Mouse (Mus musculus) E14TG2a.4 (cell line): ENCODE data around the gene Clic4.

Experiments
- H3K27me3 ChIP-seq: 2 replicates; pipeline ENCODE4 v1.6.1; 2014; ENCODE audit warnings: low read length, control low read depth; ENCODE audit not compliant: insufficient read depth
- H3K36me3 ChIP-seq: 2 replicates; pipeline ENCODE4 v1.6.1; 2014; ENCODE audit warnings: low read length, control low read depth; ENCODE audit not compliant: insufficient read depth
- H3K4me1 ChIP-seq: replicated peaks from 2 replicates; pipeline ENCODE4 v1.6.1; 2014; ENCODE audit warnings: low read depth, low read length, control low read depth
- H3K4me3 ChIP-seq: replicated peaks from 2 replicates; pipeline ENCODE4 v1.5.1; 2014; ENCODE audit warnings: mild to moderate bottlenecking, low read length
- H3K9me3 ChIP-seq: 2 replicates; pipeline ENCODE4 v1.6.1; 2014; ENCODE audit warnings: low read length, control low read depth
- CTCF ChIP-seq: conservative IDR thresholded peaks from 2 replicates; pipeline ENCODE4 v1.5.1; 2014; ENCODE audit warnings: low read length
- NANOG ChIP-seq: IDR thresholded peaks from 2 replicates; pipeline ENCODE4 v1.6.1; 2014; ENCODE audit warnings: borderline replicate concordance, low read length, mixed read lengths
- POU5F1 ChIP-seq: IDR thresholded peaks from 2 replicates; pipeline ENCODE4 v1.6.1; 2014; ENCODE audit warnings: low read length, borderline replicate concordance

The Clic4 gene

GRCm38 (mm10) chr4:135246866-135247756, 25.5 kb downstream of the Clic4 start:
- TF ChIP-seq NANOG (no peak), POU5F1 (no peak), CTCF (no peak)
- Histone ChIP-seq H3K4me1 (peaks cover 95% of the 10 kb centered on the region), H3K36me3 (peaks cover 14% of the 10 kb centered on the region), H3K27me3 (no peaks in the 10 kb centered on the region), H3K9me3 (no peaks in the 10 kb centered on the region), H3K4me3 (peak overlapping the region; percentile 13)

GRCm38 (mm10) chr4:135246444-135246843, 26.2 kb downstream of the Clic4 start:
- H3K27me3 ChIP-seq, result no peaks in the 10 kb centered on the region

GRCm38 (mm10) chr4:135245841-135246240, 26.8 kb downstream of the Clic4 start:
- Histone ChIP-seq H3K4me1 (peaks cover 97% of the 10 kb centered on the region), H3K4me3 (peak overlapping the region; percentile 33; the same call in 1 of the 2 replicates), H3K27me3 (no peaks in the 10 kb centered on the region), H3K36me3 (peaks cover 14% of the 10 kb centered on the region), H3K9me3 (no peaks in the 10 kb centered on the region)
- no peak for TF ChIP-seq CTCF
- TF ChIP-seq POU5F1, result no peak
- no peak for TF ChIP-seq NANOG

More at GRCm38 (mm10) chr4:135246444-135246843, 26.2 kb downstream of the Clic4 start:
- TF ChIP-seq POU5F1, result no peak
- no peak for TF ChIP-seq CTCF
- no peak for TF ChIP-seq NANOG
- peaks cover 97% of the 10 kb centered on the region for H3K4me1 ChIP-seq
- no peak overlapping the region for H3K4me3 ChIP-seq
- H3K9me3 ChIP-seq, result no peaks in the 10 kb centered on the region
- H3K36me3 ChIP-seq, result peaks cover 14% of the 10 kb centered on the region

DNA sequence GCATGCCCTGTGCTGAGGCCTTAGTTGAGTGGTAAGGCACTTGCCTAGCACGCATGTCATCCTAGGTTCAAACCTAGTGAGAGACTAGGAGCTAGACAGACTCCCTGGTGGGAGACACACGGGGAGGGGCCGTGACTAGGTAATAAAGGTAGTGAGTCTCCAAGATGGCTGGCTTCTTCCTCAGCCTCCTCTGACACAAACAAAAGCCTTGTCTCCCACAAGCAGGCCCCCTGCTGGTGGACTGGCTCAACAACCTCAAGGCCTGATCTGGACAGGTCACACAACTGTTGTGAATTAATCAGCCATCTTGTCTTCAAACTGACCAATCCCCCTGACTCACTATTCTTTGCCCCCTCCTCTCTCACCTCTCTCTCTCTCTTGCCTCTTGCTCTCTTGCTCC, 28.3 kb downstream of the Clic4 start:
- no peaks in the 10 kb centered on the region for H3K9me3 ChIP-seq
- TF ChIP-seq CTCF, result peak; percentile 62
- no peak for TF ChIP-seq NANOG
- H3K36me3 ChIP-seq, result peaks cover 13% of the 10 kb centered on the region
- H3K4me1 ChIP-seq, result peaks cover 96% of the 10 kb centered on the region
- H3K27me3 ChIP-seq, result no peaks in the 10 kb centered on the region
- no peak overlapping the region for H3K4me3 ChIP-seq

GRCm38 (mm10) chr4:135242913-135243541, 29.6 kb downstream of the Clic4 start:
- H3K4me1 ChIP-seq, result peaks cover 97% of the 10 kb centered on the region
- no peaks in the 10 kb centered on the region for H3K9me3 ChIP-seq
- no peak overlapping the region for H3K4me3 ChIP-seq
- H3K27me3 ChIP-seq, result no peaks in the 10 kb centered on the region
- peaks cover 21% of the 10 kb centered on the region for H3K36me3 ChIP-seq
- no peak for TF ChIP-seq NANOG
- no peak for TF ChIP-seq POU5F1
- TF ChIP-seq CTCF, result no peak

- no peak overlapping the region for H3K4me3 ChIP-seq
- TF ChIP-seq CTCF (no peak), POU5F1 (no peak), NANOG (no peak)
- no peaks in the 10 kb centered on the region for H3K27me3 ChIP-seq
- peaks cover 97% of the 10 kb centered on the region for H3K4me1 ChIP-seq
- H3K9me3 ChIP-seq, result no peaks in the 10 kb centered on the region
- H3K36me3 ChIP-seq, result peaks cover 28% of the 10 kb centered on the region
These were observed 30.2 kb downstream of the Clic4 start for GRCm38 (mm10) chr4:135242383-135242782.

- Histone ChIP-seq H3K9me3 (no peaks in the 10 kb centered on the region), H3K4me3 (no peak overlapping the region), H3K27me3 (no peaks in the 10 kb centered on the region), H3K36me3 (peaks cover 35% of the 10 kb centered on the region), H3K4me1 (peaks cover 97% of the 10 kb centered on the region)
- TF ChIP-seq POU5F1, result no peak
- TF ChIP-seq NANOG, result no peak
- no peak for TF ChIP-seq CTCF
These were observed 30.9 kb downstream of the Clic4 start for GRCm38 (mm10) chr4:135241669-135242068.

GRCm38 (mm10) chr4:135241106-135241505, 31.5 kb downstream of the Clic4 start:
- TF ChIP-seq POU5F1 (no peak), NANOG (no peak), CTCF (no peak)
- Histone ChIP-seq H3K27me3 (no peaks in the 10 kb centered on the region), H3K36me3 (peaks cover 39% of the 10 kb centered on the region), H3K4me1 (peaks cover 98% of the 10 kb centered on the region), H3K9me3 (no peaks in the 10 kb centered on the region), H3K4me3 (no peak overlapping the region)

GRCm38 (mm10) chr4:135240329-135240728, 32.3 kb downstream of the Clic4 start:
- Histone ChIP-seq H3K4me1 (peaks cover 98% of the 10 kb centered on the region), H3K27me3 (no peaks in the 10 kb centered on the region), H3K36me3 (peaks cover 47% of the 10 kb centered on the region), H3K4me3 (no peak overlapping the region), H3K9me3 (no peaks in the 10 kb centered on the region)
- TF ChIP-seq CTCF (no peak), NANOG (no peak), POU5F1 (no peak)
